Mouse (Mus musculus) limb, embryonic 12.5 days (tissue): Measurements from ENCODE around the gene Myh9. TPM values are rescaled to one million over a fixed set of nuclear protein-coding genes. Genes with fewer than 3 reads are reported as not detected.
"Not testable (repeated sequence)": the region's sequence is repeated elsewhere in the genome, so short reads cannot be mapped to it uniquely, and the experiment has no call there.

Source experiments
- ATAC-seq: fragments of 200-750 bp; cut with Nextera tagmentation; 2 replicates; pipeline ENCODE4 v1.8.0; 2017; ENCODE audit warnings: low read depth, moderate TSS enrichment; ENCODE audit not compliant: insufficient number of reproducible peaks, insufficient read depth, low FRiP score, low TSS enrichment
- H3K27ac ChIP-seq: fragments of 300-500 bp; sonication (generic); 2 replicates; pipeline ENCODE4 v1.5.1; 2016; ENCODE audit warnings: mild to moderate bottlenecking, moderate library complexity
- H3K27me3 ChIP-seq: fragments of 300-500 bp; sonication (generic); 2 replicates; pipeline ENCODE4 v1.6.1; 2016; ENCODE audit warnings: mild to moderate bottlenecking, moderate library complexity
- H3K36me3 ChIP-seq: fragments of 300-500 bp; sonication (generic); 2 replicates; pipeline ENCODE4 v1.6.1; 2016; ENCODE audit warnings: mild to moderate bottlenecking, moderate library complexity
- H3K4me1 ChIP-seq: fragments of 300-500 bp; sonication (generic); replicated peaks from 2 replicates; pipeline ENCODE4 v1.6.1; 2016
- H3K4me2 ChIP-seq: fragments of 300-500 bp; sonication (generic); 2 replicates; pipeline ENCODE4 v1.6.1; 2016; ENCODE audit warnings: mild to moderate bottlenecking, moderate library complexity
- H3K4me3 ChIP-seq: fragments of 300-500 bp; sonication (generic); replicated peaks from 2 replicates; pipeline ENCODE4 v1.5.1; 2016; ENCODE audit warnings: mild to moderate bottlenecking
- H3K9ac ChIP-seq: fragments of 300-500 bp; sonication (generic); replicated peaks from 2 replicates; pipeline ENCODE4 v1.6.1; 2016; ENCODE audit warnings: mild to moderate bottlenecking, moderate library complexity
- H3K9me3 ChIP-seq: fragments of 300-500 bp; sonication (generic); 2 replicates; pipeline ENCODE4 v1.6.1; 2016; ENCODE audit warnings: mild to moderate bottlenecking, moderate library complexity
- WGBS: fragments of 180-500 bp; shearing (Covaris S2); methylation state at CpG from one replicate; pipeline ENCODE4 v1.1.7; 2016; 5-methylcytosine and 5-hydroxymethylcytosine counted together
- polyA plus RNA-seq: library from polyadenylated mRNA; unstranded; fragments of >200 nt; fragmentation: Nextera tagmentation; extraction: Ambion mirVana; gene quantifications from 2 replicates; pipeline ENCODE4 v1.2.1, GENCODE M21; 2016

The Myh9 gene
- polyA plus RNA-seq, 1 experiment from 2014 or later: 40.0 TPM

- no peak for ATAC-seq
- Histone ChIP-seq H3K27ac (no peak overlapping the region), H3K4me3 (no peak overlapping the region), H3K9me3 (0 out of 2 replicates have a peak, but pooled peaks cover 9% of the 10 kb centered on the region), H3K27me3 (no peaks in the 10 kb centered on the region), H3K4me2 (no peak overlapping the region), H3K9ac (no peak overlapping the region), H3K4me1 (no peaks in the 10 kb centered on the region), H3K36me3 (no peaks in the 10 kb centered on the region)
- 87% methylated on average over 1 of the region's 1 CpGs for WGBS
Observed at GRCm38 (mm10) chr15:77746326-77746725, 95.6 kb downstream of the Myh9 start.

- Histone ChIP-seq H3K36me3 (no peaks in the 10 kb centered on the region), H3K9me3 (0 out of 2 replicates have a peak, but pooled peaks cover 9% of the 10 kb centered on the region), H3K27ac (no peak overlapping the region), H3K27me3 (no peaks in the 10 kb centered on the region), H3K4me1 (no peaks in the 10 kb centered on the region), H3K9ac (no peak overlapping the region), H3K4me3 (no peak overlapping the region), H3K4me2 (no peak overlapping the region)
- ATAC-seq: no peak
Observed at GRCm38 (mm10) chr15:77745081-77745480, 96.9 kb downstream of the Myh9 start.

- no peak overlapping the region for H3K4me2 ChIP-seq
- no peak overlapping the region for H3K27ac ChIP-seq
- no peak overlapping the region for H3K9ac ChIP-seq
- 0 out of 2 replicates have a peak, but pooled peaks cover 9% of the 10 kb centered on the region for H3K9me3 ChIP-seq
- no peak for ATAC-seq
- no peaks in the 10 kb centered on the region for H3K36me3 ChIP-seq
- H3K4me3 ChIP-seq: no peak overlapping the region
- no peaks in the 10 kb centered on the region for H3K27me3 ChIP-seq
- 35% methylated on average over 5 of the region's 5 CpGs for WGBS
- no peaks in the 10 kb centered on the region for H3K4me1 ChIP-seq
Observed at GRCm38 (mm10) chr15:77744632-77745031, 97.3 kb downstream of the Myh9 start.

GRCm38 (mm10) chr15:77741556-77741955, 100.4 kb downstream of the Myh9 start:
- 80% methylated on average over 6 of the region's 6 CpGs for WGBS

GRCm38 (mm10) chr15:77740511-77741297, 101.3 kb downstream of the Myh9 start:
- no peaks in the 10 kb centered on the region for H3K4me1 ChIP-seq
- no peaks in the 10 kb centered on the region for H3K27me3 ChIP-seq
- ATAC-seq: no peak
- H3K4me3 ChIP-seq: no peak overlapping the region
- H3K9me3 ChIP-seq: no peaks in the 10 kb centered on the region
- H3K9ac ChIP-seq: no peak overlapping the region
- H3K36me3 ChIP-seq: no peaks in the 10 kb centered on the region
- 76% methylated on average over 9 of the region's 9 CpGs for WGBS
- no peak overlapping the region for H3K4me2 ChIP-seq
- no peak overlapping the region for H3K27ac ChIP-seq

More at GRCm38 (mm10) chr15:77741556-77741955, 100.4 kb downstream of the Myh9 start:
- not testable (repeated sequence) for ATAC-seq, H3K9ac ChIP-seq, H3K27ac ChIP-seq, H3K4me3 ChIP-seq, H3K4me2 ChIP-seq, H3K36me3 ChIP-seq, H3K4me1 ChIP-seq, H3K9me3 ChIP-seq, H3K27me3 ChIP-seq

- H3K4me2 ChIP-seq, H3K36me3 ChIP-seq: not testable (repeated sequence)
- WGBS: 71% methylated on average over 4 of the region's 4 CpGs
Observed at GRCm38 (mm10) chr15:77733903-77734302, 108.1 kb downstream of the Myh9 start.

GRCm38 (mm10) chr15:77733380-77733779, 108.6 kb downstream of the Myh9 start:
- not testable (repeated sequence) for H3K27me3 ChIP-seq, H3K36me3 ChIP-seq, H3K9me3 ChIP-seq, H3K4me1 ChIP-seq, H3K4me2 ChIP-seq, ATAC-seq, H3K27ac ChIP-seq, H3K9ac ChIP-seq, H3K4me3 ChIP-seq
- 85% methylated on average over 8 of the region's 8 CpGs for WGBS

More at GRCm38 (mm10) chr15:77733903-77734302, 108.1 kb downstream of the Myh9 start:
- H3K9ac ChIP-seq, H3K4me3 ChIP-seq, H3K27ac ChIP-seq, H3K9me3 ChIP-seq, ATAC-seq, H3K27me3 ChIP-seq, H3K4me1 ChIP-seq: not testable (repeated sequence)

- not testable (repeated sequence) for H3K9me3 ChIP-seq, H3K27ac ChIP-seq, H3K9ac ChIP-seq, ATAC-seq, H3K4me1 ChIP-seq, H3K27me3 ChIP-seq, H3K4me2 ChIP-seq, H3K4me3 ChIP-seq, H3K36me3 ChIP-seq
- 66% methylated on average over 10 of the region's 10 CpGs for WGBS
Observed at GRCm38 (mm10) chr15:77732851-77733250, 109.1 kb downstream of the Myh9 start.

- ATAC-seq: no peak
- Histone ChIP-seq H3K4me3 (no peak overlapping the region), H3K27me3 (no peaks in the 10 kb centered on the region), H3K9ac (no peak overlapping the region), H3K4me2 (no peak overlapping the region), H3K27ac (no peak overlapping the region), H3K4me1 (no peaks in the 10 kb centered on the region), H3K9me3 (no peaks in the 10 kb centered on the region), H3K36me3 (no peaks in the 10 kb centered on the region)
- WGBS: 83% methylated on average over 5 of the region's 5 CpGs
Observed at GRCm38 (mm10) chr15:77731605-77732004, 110.4 kb downstream of the Myh9 start.

GRCm38 (mm10) chr15:77728739-77729138, 113.2 kb downstream of the Myh9 start, which contains the start of gene Apol9b:
Gene Apol9b (plus strand): TSS chr15:77729039.
- not testable (repeated sequence) for H3K4me1 ChIP-seq, H3K9ac ChIP-seq, H3K4me2 ChIP-seq, H3K36me3 ChIP-seq, H3K27me3 ChIP-seq, H3K27ac ChIP-seq, ATAC-seq, H3K9me3 ChIP-seq, H3K4me3 ChIP-seq
- 86% methylated on average over 1 of the region's 4 CpGs for WGBS

GRCm38 (mm10) chr15:77727745-77728144, 114.2 kb downstream of the Myh9 start:
- not testable (repeated sequence) for H3K4me3 ChIP-seq, H3K4me1 ChIP-seq, H3K27me3 ChIP-seq, H3K4me2 ChIP-seq, ATAC-seq, H3K9ac ChIP-seq, H3K9me3 ChIP-seq, H3K36me3 ChIP-seq, H3K27ac ChIP-seq
- WGBS: 81% methylated on average over 3 of the region's 3 CpGs

- not testable (repeated sequence) for H3K4me2 ChIP-seq, H3K36me3 ChIP-seq, H3K9me3 ChIP-seq, H3K4me1 ChIP-seq, H3K27me3 ChIP-seq, ATAC-seq, H3K9ac ChIP-seq, H3K27ac ChIP-seq, H3K4me3 ChIP-seq
- WGBS: 5% methylated on average over 3 of the region's 3 CpGs
Observed at GRCm38 (mm10) chr15:77727139-77727538, 114.8 kb downstream of the Myh9 start.
